Mouse (Mus musculus) midbrain, embryonic 10.5 days (tissue): Measurements from ENCODE around the gene Kcnip3. TPM values are rescaled to one million over a fixed set of nuclear protein-coding genes. Genes with fewer than 3 reads are reported as not detected.

ENCODE experiments used
- DNase-seq: peaks from one replicate; pipeline ENCODE4 v3.0.0-alpha.2; 2017; ENCODE audit warnings: low spot score
- H3K27ac ChIP-seq: fragments of 300-500 bp; sonication (generic); replicated peaks from 2 replicates; pipeline ENCODE4 v1.5.1; 2016; ENCODE audit warnings: mild to moderate bottlenecking
- H3K27me3 ChIP-seq: fragments of 300-500 bp; sonication (generic); 2 replicates; pipeline ENCODE4 v1.6.1; 2016; ENCODE audit warnings: low read depth, mild to moderate bottlenecking; ENCODE audit not compliant: poor library complexity, severe bottlenecking
- H3K36me3 ChIP-seq: fragments of 300-500 bp; sonication (generic); 2 replicates; pipeline ENCODE4 v1.6.1; 2016; ENCODE audit warnings: mild to moderate bottlenecking, moderate library complexity
- H3K4me1 ChIP-seq: fragments of 300-500 bp; sonication (generic); 2 replicates; pipeline ENCODE4 v1.6.1; 2016
- H3K4me3 ChIP-seq: fragments of 300-500 bp; sonication (generic); 2 replicates; pipeline ENCODE4 v1.5.1; 2016; ENCODE audit warnings: mild to moderate bottlenecking, moderate library complexity
- H3K9me3 ChIP-seq: fragments of 300-500 bp; sonication (generic); replicated peaks from 2 replicates; pipeline ENCODE4 v1.6.1; 2016; ENCODE audit warnings: mild to moderate bottlenecking
- WGBS: fragments of 180-500 bp; shearing (Covaris S2); methylation state at CpG from one replicate; pipeline ENCODE4 v1.1.7; 2016; 5-methylcytosine and 5-hydroxymethylcytosine counted together
- polyA plus RNA-seq: library from polyadenylated mRNA; unstranded; fragments of >200 nt; fragmentation: Nextera tagmentation; extraction: Ambion mirVana; gene quantifications from 2 replicates; pipeline ENCODE4 v1.2.1, GENCODE M21; 2016

The Kcnip3 gene
- polyA plus RNA-seq, 1 experiment from 2014 or later, result 1.8 TPM

- Histone ChIP-seq H3K27me3 (no peaks in the 10 kb centered on the region), H3K4me3 (no peak overlapping the region), H3K9me3 (no peaks in the 10 kb centered on the region), H3K27ac (no peak overlapping the region), H3K4me1 (no peaks in the 10 kb centered on the region), H3K36me3 (no peaks in the 10 kb centered on the region)
- 90% methylated on average over 6 of the region's 6 CpGs for WGBS
- no peak for DNase-seq
Observed at GRCm38 (mm10) chr2:127411126-127411525, 110.8 kb downstream of the Kcnip3 start.

Other genes starting within 250 kb of the Kcnip3 start
- 3.2 and 3.9 TPM in 2 replicates for gene Dusp2, start 185.9 kb downstream of the Kcnip3 start, polyA plus RNA-seq
- not detected in 2 replicates for gene Astl, start 183.5 kb downstream of the Kcnip3 start, polyA plus RNA-seq
- 2.6 and 2.8 TPM in 2 replicates for gene Adra2b, start 158.9 kb downstream of the Kcnip3 start, polyA plus RNA-seq
- gene Gpat2, start 96.9 kb downstream of the Kcnip3 start, polyA plus RNA-seq, result 0.10 and 0.29 TPM in 2 replicates
- gene Fahd2a, start 77.5 kb downstream of the Kcnip3 start, polyA plus RNA-seq, result 23.0 and 27.7 TPM in 2 replicates
- 0.28 and 0.43 TPM in 2 replicates for gene Prom2, start 19.4 kb upstream of the Kcnip3 start, polyA plus RNA-seq
- 7.6 and 9.6 TPM in 2 replicates for gene Zfp661, start 65.0 kb upstream of the Kcnip3 start, polyA plus RNA-seq
- 169 and 178 TPM in 2 replicates for gene Mrps5, start 65.1 kb upstream of the Kcnip3 start, polyA plus RNA-seq
- gene Mal, start 134.6 kb upstream of the Kcnip3 start, polyA plus RNA-seq, result 0.62 and 1.0 TPM in 2 replicates
- gene Mall, start 207.8 kb upstream of the Kcnip3 start, polyA plus RNA-seq, result 0.56 and 0.93 TPM in 2 replicates